Mouse (Mus musculus) intestine, postnatal 0 days (tissue): Measurements from ENCODE around the gene Adra1b. TPM values are rescaled to one million over a fixed set of nuclear protein-coding genes. Genes with fewer than 3 reads are reported as not detected.

Experiments used
- ATAC-seq: fragments of 200-750 bp; cut with Nextera tagmentation; 2 replicates; pipeline ENCODE4 v1.8.0; 2017; ENCODE audit warnings: mild to moderate bottlenecking, moderate TSS enrichment, moderate library complexity
- H3K27ac ChIP-seq: fragments of 300-500 bp; sonication (generic); 2 replicates; pipeline ENCODE4 v1.5.1; 2014; ENCODE audit warnings: mild to moderate bottlenecking, low read depth, low read length, moderate library complexity
- H3K27me3 ChIP-seq: fragments of 300-500 bp; sonication (generic); replicated peaks from 2 replicates; pipeline ENCODE4 v1.6.1; 2014; ENCODE audit warnings: low read length, mixed read lengths; ENCODE audit not compliant: control insufficient read depth, insufficient read depth
- H3K36me3 ChIP-seq: fragments of 300-500 bp; sonication (generic); 2 replicates; pipeline ENCODE4 v1.6.1; 2014; ENCODE audit warnings: mild to moderate bottlenecking, moderate library complexity; ENCODE audit not compliant: control insufficient read depth, insufficient read depth
- H3K4me1 ChIP-seq: fragments of 300-500 bp; sonication (generic); replicated peaks from 2 replicates; pipeline ENCODE4 v1.6.1; 2014; ENCODE audit warnings: antibody characterized with exemption, low read length, mixed read lengths; ENCODE audit not compliant: control insufficient read depth, insufficient read depth
- H3K4me2 ChIP-seq: fragments of 300-500 bp; sonication (generic); replicated peaks from 2 replicates; pipeline ENCODE4 v1.6.1; 2014; ENCODE audit warnings: low read depth, mild to moderate bottlenecking, moderate library complexity
- H3K4me3 ChIP-seq: fragments of 300-500 bp; sonication (generic); 2 replicates; pipeline ENCODE4 v1.5.1; 2014; ENCODE audit warnings: low read depth, low read length
- H3K9ac ChIP-seq: fragments of 300-500 bp; sonication (generic); 2 replicates; pipeline ENCODE4 v1.6.1; 2014; ENCODE audit warnings: mild to moderate bottlenecking, low read depth, low read length
- H3K9me3 ChIP-seq: fragments of 300-500 bp; sonication (generic); 2 replicates; pipeline ENCODE4 v1.6.1; 2016; ENCODE audit warnings: mixed run types; ENCODE audit not compliant: control insufficient read depth
- CTCF ChIP-seq: sonication (generic); IDR thresholded peaks from 2 replicates; pipeline ENCODE4 v1.5.1; 2016; ENCODE audit warnings: low read depth, mild to moderate bottlenecking, control low read depth, antibody characterized with exemption, moderate library complexity
- WGBS: fragments of 180-500 bp; shearing (Covaris S2); extraction: QIAGEN DNeasy Blood & Tissue Kit; methylation state at CpG from one replicate; pipeline ENCODE4 v1.1.7; 2014; 5-methylcytosine and 5-hydroxymethylcytosine counted together
- polyA plus RNA-seq: library from polyadenylated mRNA; unstranded; fragments of >200 nt; fragmentation: Nextera tagmentation; extraction: Ambion mirVana; gene quantifications from 2 replicates; pipeline ENCODE4 v1.2.1, GENCODE M21; 2015

Adra1b gene
- polyA plus RNA-seq, 1 experiment from 2014 or later = 0.27 TPM

DNA sequence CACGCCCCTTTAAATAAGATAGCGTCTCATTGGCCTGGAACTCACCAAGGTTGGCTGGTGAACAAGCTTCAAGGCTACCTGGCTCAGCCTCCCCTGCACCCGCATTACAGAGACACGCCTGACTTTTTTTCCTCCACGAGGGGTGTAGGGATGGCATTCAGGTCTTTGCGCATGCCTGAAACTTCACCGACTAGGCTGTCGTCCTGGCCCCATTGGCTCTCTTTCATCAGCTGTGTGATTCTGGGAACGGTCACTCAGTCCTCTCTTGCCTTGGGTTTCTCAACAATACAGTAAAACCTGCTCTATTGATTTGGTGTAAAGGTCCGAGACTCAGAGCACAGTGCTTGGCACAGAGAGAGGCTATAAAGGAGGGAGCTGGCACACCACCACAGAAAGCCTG, 2.3 kb upstream of the Adra1b start:
- 74% methylated on average over 10 of the region's 10 CpGs for WGBS
- no peak for TF ChIP-seq CTCF
- Histone ChIP-seq H3K27me3 (no peaks in the 10 kb centered on the region), H3K4me1 (no peaks in the 10 kb centered on the region), H3K9me3 (no peaks in the 10 kb centered on the region), H3K27ac (no peak overlapping the region), H3K36me3 (no peaks in the 10 kb centered on the region), H3K9ac (no peak overlapping the region), H3K4me3 (no peak overlapping the region), H3K4me2 (no peak overlapping the region)
- ATAC-seq = no peak

DNA sequence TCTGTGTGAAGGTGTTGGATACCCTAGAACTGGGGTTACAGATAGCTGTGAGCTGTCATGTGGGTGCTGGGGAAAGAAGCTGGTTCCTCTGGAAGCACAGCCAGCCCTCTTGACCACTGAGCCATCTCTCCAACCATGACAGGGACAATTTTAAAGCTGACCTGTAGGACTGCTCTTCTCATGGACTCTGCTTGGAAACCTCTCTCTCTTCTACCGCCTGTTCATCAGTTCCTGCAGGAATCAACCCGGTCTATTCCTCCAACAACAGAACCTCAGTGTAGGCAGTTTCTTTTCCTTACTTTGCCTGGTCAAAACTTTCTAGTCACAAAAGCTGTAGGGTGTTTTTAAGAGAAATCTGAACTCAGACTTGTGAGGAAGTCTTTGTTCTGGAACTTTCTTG, 1.3 kb downstream of the Adra1b start:
- no peaks in the 10 kb centered on the region for H3K27me3 ChIP-seq
- 86% methylated on average over 2 of the region's 2 CpGs for WGBS
- H3K4me2 ChIP-seq = no peak overlapping the region
- no peaks in the 10 kb centered on the region for H3K9me3 ChIP-seq
- H3K9ac ChIP-seq = no peak overlapping the region
- no peak for ATAC-seq
- H3K27ac ChIP-seq = no peak overlapping the region
- TF ChIP-seq CTCF = no peak
- H3K4me3 ChIP-seq = no peak overlapping the region
- H3K4me1 ChIP-seq = no peaks in the 10 kb centered on the region
- H3K36me3 ChIP-seq = no peaks in the 10 kb centered on the region

DNA sequence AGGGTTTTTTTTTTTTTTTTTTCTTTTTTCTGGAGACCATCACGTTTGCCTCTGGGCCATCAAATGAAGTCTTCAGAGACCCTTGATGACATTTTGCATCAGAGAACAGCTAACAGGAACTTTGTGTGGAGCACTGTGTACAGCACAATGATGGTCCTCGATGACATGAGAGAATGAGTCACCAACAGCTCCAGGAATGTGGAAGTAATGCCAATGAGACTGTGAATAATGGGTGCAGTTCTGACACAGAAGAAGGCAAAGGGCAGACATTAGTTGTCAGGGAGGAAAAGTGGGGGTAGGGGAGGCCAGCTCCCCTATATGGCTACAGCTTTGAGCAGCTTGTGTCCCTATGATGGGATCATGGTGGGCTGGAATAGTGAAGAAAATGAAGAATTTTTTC, 5.7 kb downstream of the Adra1b start:
- H3K9me3 ChIP-seq = no peaks in the 10 kb centered on the region
- no peak overlapping the region for H3K27ac ChIP-seq
- no peak for ATAC-seq
- no peaks in the 10 kb centered on the region for H3K4me1 ChIP-seq
- no peaks in the 10 kb centered on the region for H3K27me3 ChIP-seq
- H3K4me2 ChIP-seq = no peak overlapping the region
- 71% methylated on average over 2 of the region's 2 CpGs for WGBS
- no peaks in the 10 kb centered on the region for H3K36me3 ChIP-seq
- no peak overlapping the region for H3K4me3 ChIP-seq
- no peak overlapping the region for H3K9ac ChIP-seq
- no peak for TF ChIP-seq CTCF

DNA sequence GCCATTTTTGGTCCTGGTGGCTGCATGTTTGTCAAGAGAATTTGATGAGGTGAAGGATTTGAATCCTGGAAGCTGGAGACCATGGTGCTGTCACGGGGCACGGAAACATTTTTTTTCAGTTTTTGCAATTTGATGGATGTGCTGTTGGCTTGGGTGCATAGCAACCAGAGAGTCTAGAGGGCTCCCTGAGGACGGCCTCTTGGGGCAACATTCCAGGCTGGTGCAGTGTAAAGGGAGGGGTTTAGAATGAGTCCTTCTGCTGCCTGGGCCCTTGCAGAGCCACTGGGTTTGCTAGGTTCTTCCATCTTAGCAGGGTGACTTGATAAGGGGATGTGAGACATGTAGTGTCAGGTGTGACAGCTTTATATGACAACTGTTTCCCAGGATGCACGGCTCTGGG, 8.5 kb downstream of the Adra1b start:
- Histone ChIP-seq H3K27ac (no peak overlapping the region), H3K9ac (no peak overlapping the region), H3K36me3 (no peaks in the 10 kb centered on the region), H3K4me2 (no peak overlapping the region), H3K9me3 (no peaks in the 10 kb centered on the region), H3K4me3 (no peak overlapping the region), H3K27me3 (no peaks in the 10 kb centered on the region), H3K4me1 (no peaks in the 10 kb centered on the region)
- no peak for TF ChIP-seq CTCF
- ATAC-seq = no peak
- 54% methylated on average over 4 of the region's 4 CpGs for WGBS

DNA sequence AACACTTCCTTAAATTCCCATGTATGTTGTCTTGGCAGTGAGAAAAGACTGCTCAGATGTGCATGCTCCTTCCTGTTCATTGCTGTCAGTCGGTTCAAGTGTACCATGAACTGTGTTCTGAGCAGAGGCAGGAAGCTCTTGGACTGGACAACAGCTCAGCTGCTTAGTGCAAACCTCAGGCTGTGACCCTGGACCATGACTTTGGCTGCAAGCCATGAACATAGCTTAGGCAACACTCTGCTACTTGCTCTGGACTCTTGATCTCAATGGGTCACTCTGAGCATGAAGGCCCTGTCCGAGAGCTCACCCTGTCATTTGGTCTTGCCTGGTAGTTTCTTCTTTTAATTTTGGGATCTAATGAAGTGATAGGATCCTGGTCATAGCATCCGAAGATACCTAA, 9.6 kb downstream of the Adra1b start:
- ATAC-seq = no peak
- H3K4me3 ChIP-seq = no peak overlapping the region
- no peaks in the 10 kb centered on the region for H3K27me3 ChIP-seq
- WGBS = 79% methylated on average over 3 of the region's 3 CpGs
- TF ChIP-seq CTCF = no peak
- no peaks in the 10 kb centered on the region for H3K4me1 ChIP-seq
- H3K27ac ChIP-seq = no peak overlapping the region
- no peaks in the 10 kb centered on the region for H3K9me3 ChIP-seq
- no peak overlapping the region for H3K9ac ChIP-seq
- H3K4me2 ChIP-seq = no peak overlapping the region
- H3K36me3 ChIP-seq = no peaks in the 10 kb centered on the region

GRCm38 (mm10) chr11:43889208-43889915, 11.6 kb downstream of the Adra1b start:
- no peak overlapping the region for H3K4me3 ChIP-seq
- H3K9me3 ChIP-seq = no peaks in the 10 kb centered on the region
- no peaks in the 10 kb centered on the region for H3K27me3 ChIP-seq
- no peak overlapping the region for H3K9ac ChIP-seq
- TF ChIP-seq CTCF = no peak
- WGBS = 63% methylated on average over 8 of the region's 8 CpGs
- no peak overlapping the region for H3K27ac ChIP-seq
- H3K4me2 ChIP-seq = no peak overlapping the region
- ATAC-seq = no peak
- H3K36me3 ChIP-seq = no peaks in the 10 kb centered on the region
- no peaks in the 10 kb centered on the region for H3K4me1 ChIP-seq

GRCm38 (mm10) chr11:43888736-43889135, 12.3 kb downstream of the Adra1b start:
- Histone ChIP-seq H3K36me3 (no peaks in the 10 kb centered on the region), H3K27me3 (no peaks in the 10 kb centered on the region), H3K4me3 (no peak overlapping the region), H3K9ac (no peak overlapping the region), H3K27ac (no peak overlapping the region), H3K4me1 (no peaks in the 10 kb centered on the region), H3K9me3 (no peaks in the 10 kb centered on the region), H3K4me2 (no peak overlapping the region)
- WGBS = 86% methylated on average over 8 of the region's 8 CpGs
- ATAC-seq = no peak
- no peak for TF ChIP-seq CTCF
